Mouse (Mus musculus) liver, adult 2 months (tissue): ENCODE measurements at regions not wholly inside any gene's neighbourhood (a gene's known extent, or its start where the extent isn't known, plus 50 kb on each side); places are given as distances from the start of the nearest gene placed in this dataset.

ENCODE experiments used
- CTCF ChIP-seq: fragments of 200-500 bp; IDR thresholded peaks from 2 replicates; pipeline ENCODE4 v1.5.1; 2011; ENCODE audit warnings: low read depth, low read length, control low read depth
- POLR2A ChIP-seq: fragments of 200-500 bp; IDR thresholded peaks from 2 replicates; pipeline ENCODE4 v1.6.1; 2011; ENCODE audit warnings: low read length, control low read depth; ENCODE audit not compliant: insufficient read depth; ENCODE audit errors: extremely low read depth

DNA sequence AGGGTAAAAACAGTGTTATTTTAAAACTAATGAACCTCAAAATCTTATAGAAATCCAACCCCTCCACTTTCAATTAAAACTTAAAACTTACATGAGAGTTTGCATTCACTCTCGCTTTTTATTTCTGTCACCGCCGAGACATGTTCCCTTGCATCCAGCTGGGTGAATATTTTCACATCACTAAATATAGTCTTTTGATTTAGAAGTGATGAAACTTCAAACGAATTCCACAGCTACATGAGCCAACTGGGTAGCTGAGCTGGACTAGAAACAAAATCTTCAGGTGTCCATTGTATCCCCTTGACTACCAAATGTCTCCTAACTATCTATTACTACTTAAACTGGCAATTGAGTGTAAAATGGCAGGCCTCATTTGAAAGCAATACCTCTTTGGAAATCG lies 657.5 kb upstream of the B3galt2 start:
- no peak for TF ChIP-seq POLR2A
- TF ChIP-seq CTCF, result no peak
